Mouse (Mus musculus) gastrocnemius, adult 8-10 months (tissue): Measurements from ENCODE around the gene A730049H05Rik. TPM values are rescaled to one million over a fixed set of nuclear protein-coding genes. Genes with fewer than 3 reads are reported as not detected.

Experiments used
- DNase-seq, 2 experiments: peaks; one replicate each; pipeline ENCODE4 v3.0.0; 2022; ENCODE audit warnings: low spot score in 2 of 2
- total RNA-seq, 4 experiments: library from RNA; stranded (reverse); gene quantifications; 2 replicates each; pipeline ENCODE4 v1.2.4; 2022

Gene A730049H05Rik
- total RNA-seq, 4 experiments from 2014 or later, result 0.15 TPM; not detected in 3

DNA sequence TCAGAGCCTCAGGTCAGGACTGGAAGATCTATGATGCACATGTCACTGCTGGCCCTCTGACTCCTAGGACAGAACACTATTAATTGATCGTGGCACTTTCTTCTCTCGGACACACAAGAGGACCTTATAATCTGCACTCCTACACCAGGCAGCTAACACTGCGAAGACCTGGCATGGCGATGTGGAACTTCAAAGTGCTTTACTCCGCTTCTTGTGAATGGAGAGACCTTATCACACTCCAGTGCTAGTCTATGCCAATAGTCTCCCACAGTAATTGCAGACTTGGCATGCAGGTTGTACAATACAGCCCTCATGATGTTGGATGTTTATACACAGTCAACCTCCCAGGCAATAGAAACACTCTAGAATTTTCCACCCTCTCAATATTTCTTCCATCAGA is 62.5 kb downstream of the A730049H05Rik start:
- no peak for DNase-seq

DNA sequence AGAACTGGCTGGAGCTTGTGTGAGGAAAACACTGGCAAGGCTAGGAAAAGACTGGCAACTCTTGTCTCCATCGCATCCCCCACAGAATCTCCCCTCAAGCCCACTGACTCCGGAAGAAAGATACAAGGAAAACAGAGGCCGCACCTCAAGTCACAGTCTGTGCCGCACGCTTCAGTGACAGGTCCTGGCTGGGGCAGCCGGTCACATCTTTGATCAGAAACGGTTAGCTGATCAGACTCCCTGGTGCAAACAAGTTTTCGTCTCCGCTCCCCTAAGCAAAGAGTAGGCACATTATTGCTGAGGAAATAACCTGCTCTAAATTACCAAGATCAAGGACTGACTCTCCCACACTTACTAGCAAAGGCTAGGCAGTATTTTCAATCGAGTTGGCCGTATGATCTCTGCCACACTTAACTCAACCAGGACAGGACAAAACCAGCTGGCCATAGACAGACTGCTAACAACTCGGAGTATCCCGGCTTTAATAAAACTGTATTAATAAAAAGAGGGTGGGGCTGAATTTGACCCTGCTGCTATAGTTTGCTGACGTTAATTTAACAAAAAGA is 63.5 kb downstream of the A730049H05Rik start:
- no peak for DNase-seq

DNA sequence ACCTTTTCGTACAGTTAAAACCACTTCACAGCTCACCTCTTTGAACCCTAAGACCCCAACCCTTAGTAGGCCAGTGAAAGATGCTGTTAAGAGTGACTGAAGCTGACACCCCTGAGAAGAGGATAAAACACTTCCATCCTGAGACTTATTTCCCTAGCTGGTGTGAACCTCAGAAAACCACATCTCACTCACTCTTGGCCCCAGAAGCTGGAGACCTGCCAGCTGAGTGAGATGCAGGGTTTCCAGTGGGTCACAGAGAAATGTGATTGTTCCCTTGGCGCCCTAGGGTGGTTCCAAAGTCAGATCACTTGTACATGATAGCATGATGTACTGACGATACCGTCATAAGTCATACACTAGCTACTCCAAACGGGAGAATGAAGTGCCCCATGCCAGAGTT is 66.2 kb downstream of the A730049H05Rik start:
- no peak for DNase-seq

DNA sequence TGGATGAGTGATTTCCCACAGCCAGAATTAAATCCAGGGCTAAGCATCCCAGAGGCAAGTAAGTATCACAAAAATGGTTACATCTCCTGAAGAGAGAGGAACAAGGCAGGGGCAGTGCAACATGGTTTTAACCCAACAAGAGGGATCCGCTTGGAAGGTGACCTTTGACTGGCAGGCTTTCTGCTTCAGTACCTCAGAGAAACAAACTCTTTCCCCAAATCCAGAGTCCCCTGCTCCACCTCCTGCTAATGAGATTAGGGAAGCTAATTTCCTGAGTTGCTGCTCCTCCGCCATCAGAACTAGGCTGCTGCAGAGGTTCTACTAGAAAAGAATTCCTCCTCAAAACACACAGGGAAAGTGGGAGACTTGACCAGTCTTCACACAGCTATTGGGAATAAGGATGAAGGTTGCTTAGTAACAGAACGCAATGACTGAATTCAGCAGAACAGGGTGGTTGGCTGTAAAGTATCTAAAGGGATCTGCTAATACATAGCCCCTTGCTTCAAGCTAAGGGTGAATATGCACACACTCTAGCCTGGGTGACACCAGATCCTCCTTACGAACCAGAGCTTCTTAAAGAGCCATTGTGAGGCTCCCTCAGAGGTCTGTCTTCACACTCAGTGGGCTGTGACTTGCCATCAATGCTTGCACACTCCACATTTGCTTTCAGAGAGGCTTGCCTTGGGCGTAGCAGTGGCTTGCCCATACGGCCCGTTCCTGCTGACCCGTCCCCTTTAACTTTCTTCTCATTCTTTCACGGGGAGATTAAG is 67.0 kb downstream of the A730049H05Rik start:
- no peak for DNase-seq

DNA sequence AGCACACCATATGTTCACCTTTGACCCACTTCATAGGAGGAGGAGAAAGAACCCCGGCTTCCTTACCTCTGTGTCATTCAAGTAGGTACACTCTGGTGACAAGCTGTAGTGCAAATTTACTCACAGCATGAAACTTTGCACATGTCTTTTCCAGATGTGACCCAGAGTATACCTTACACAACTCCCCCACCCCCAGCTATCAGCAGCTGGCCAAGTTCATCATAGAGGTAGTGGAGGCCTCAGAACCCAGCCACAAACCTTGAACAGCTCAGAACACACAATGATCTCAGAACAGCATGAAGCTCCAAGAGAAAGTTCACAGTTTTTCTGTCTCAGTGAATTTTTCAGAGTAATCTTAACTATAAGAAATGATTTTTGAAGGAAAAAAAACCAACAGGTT is 75.3 kb downstream of the A730049H05Rik start:
- no peak for DNase-seq

Other genes with a start within 250 kb of the A730049H05Rik start
- gene Prickle2, start 110.3 kb upstream of the A730049H05Rik start, total RNA-seq, result 1 to 10 TPM; 1.2 to 1.6 (median 1.3) TPM
- gene Gm15737, start 52.9 kb downstream of the A730049H05Rik start, total RNA-seq, result under 1 TPM; 0.25 to 0.73 (median 0.56) TPM
- gene Adamts9, start 127.0 kb downstream of the A730049H05Rik start, total RNA-seq, result 1 to 10 TPM; 1.5 to 3.0 (median 2.1) TPM